Mouse (Mus musculus) inflammation-experienced regulatory T-cells, adult 6 months (primary cell): ENCODE measurements around the gene Nos3. TPM values are rescaled to one million over a fixed set of nuclear protein-coding genes. Genes with fewer than 3 reads are reported as not detected.
"Not testable (repeated sequence)": the region's sequence is repeated elsewhere in the genome, so short reads cannot be mapped to it uniquely, and the experiment has no call there.

Experiments
- ATAC-seq: one replicate; pipeline ENCODE4 v1.8.0; 2017
- polyA plus RNA-seq, 3 experiments: library from polyadenylated mRNA; unstranded; fragments of 100-300 nt; shearing (Covaris generic); gene quantifications; one replicate each; pipeline ENCODE4 v1.2.1; 2017

Gene Nos3
- polyA plus RNA-seq, 3 experiments from 2014 or later: 0.08 to 0.17 TPM; not detected in 1

- no peak for ATAC-seq
Observed at GRCm38 (mm10) chr5:24379501-24379900, 14.9 kb downstream of the Nos3 start.

- no peak for ATAC-seq
Observed at GRCm38 (mm10) chr5:24380499-24380898, 15.9 kb downstream of the Nos3 start.

- no peak for ATAC-seq
Observed at GRCm38 (mm10) chr5:24381486-24381885, 16.9 kb downstream of the Nos3 start.

DNA sequence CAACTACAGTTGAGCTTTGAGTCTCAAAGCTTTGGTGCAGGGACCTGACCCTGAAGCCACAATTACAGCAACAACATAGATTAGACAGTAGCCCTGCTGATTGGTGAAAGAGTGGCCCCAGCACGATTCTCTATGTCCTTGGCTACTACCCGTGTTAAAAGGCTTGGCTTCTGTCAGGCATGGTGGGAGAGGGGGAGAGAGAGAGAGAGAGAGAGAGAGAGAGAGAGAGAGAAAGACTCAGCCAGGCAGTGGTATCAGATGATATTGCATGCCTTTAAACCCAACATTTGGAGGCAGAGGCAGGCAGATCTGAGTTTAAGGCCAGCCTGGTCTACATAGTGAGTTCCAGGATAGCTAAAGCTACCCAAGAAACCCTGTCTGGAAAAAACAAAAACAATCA lies 17.4 kb downstream of the Nos3 start:
- ATAC-seq: no peak

- peak; percentile 82 for ATAC-seq
Observed at GRCm38 (mm10) chr5:24383026-24383859, 18.6 kb downstream of the Nos3 start.

DNA sequence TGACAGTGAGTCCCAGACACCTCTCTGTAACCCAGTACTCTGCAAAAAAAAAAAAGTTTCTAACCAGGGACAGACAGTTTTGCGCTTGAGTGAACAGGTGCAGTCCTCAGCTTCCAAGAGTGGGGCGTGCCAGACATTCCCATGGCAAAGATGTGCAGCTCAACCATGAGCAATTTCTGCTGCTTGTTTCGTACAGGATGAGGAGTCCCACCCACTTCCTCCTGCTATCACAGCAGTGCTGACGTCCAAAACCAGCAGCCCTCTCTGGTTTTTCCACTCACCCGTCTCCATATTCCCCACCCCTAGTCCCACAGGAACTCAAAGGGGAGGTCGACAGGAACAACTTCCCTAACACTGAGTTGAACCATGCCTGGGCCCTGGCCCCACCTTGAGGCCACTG lies 19.8 kb downstream of the Nos3 start:
- ATAC-seq: peak; percentile 27

DNA sequence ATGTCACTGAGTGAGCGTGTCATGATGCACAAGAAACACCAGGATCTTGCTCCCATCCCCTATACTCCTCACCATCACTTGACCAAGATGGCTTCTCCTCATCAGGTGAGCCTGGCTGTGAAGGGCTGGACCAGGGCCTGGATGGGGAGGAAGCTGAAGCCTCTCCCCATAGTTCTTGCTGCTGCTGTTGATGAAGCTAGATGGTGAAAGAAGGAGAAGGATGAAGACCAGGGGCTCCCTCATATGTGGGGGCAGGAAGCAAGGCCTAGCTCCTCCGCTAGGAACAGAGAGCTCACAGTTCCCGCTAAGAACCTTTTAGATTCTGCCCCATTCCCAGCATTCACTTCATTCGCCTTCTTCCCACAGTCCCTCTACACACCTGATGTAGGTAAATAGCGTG lies 20.8 kb downstream of the Nos3 start:
- no peak for ATAC-seq

DNA sequence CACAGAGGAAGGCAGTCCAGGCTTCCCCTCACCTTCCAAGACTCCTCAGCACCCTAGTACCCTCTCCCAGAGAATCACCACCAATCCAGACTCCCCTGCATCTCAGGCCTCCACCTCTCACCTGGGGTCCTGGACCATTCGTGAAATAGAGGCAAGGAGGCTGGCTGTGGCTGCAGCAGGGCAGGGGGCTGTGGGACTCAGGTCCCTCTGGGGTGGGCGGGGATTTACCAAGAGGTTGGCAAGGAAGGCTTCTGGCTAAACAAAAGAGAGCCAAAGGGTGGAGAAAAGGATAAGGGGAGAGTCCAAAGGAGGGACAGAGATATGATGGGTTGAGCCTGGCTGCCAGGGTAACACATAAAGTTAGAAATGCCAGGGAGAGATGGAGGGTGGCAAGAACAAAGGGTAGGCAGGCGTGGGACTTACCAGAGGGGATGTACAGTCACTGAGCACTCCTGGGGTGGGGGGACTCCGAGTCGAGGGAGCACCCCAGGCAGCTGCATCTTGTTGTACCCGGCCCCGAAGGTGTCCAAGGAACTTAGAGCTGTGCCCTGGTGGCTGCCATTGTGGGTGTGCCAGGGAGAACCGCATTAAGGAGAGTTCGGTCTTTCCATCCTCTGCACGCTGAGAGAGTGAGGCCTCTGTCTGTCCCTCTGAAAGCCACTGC lies 21.4 kb downstream of the Nos3 start:
- no peak for ATAC-seq

DNA sequence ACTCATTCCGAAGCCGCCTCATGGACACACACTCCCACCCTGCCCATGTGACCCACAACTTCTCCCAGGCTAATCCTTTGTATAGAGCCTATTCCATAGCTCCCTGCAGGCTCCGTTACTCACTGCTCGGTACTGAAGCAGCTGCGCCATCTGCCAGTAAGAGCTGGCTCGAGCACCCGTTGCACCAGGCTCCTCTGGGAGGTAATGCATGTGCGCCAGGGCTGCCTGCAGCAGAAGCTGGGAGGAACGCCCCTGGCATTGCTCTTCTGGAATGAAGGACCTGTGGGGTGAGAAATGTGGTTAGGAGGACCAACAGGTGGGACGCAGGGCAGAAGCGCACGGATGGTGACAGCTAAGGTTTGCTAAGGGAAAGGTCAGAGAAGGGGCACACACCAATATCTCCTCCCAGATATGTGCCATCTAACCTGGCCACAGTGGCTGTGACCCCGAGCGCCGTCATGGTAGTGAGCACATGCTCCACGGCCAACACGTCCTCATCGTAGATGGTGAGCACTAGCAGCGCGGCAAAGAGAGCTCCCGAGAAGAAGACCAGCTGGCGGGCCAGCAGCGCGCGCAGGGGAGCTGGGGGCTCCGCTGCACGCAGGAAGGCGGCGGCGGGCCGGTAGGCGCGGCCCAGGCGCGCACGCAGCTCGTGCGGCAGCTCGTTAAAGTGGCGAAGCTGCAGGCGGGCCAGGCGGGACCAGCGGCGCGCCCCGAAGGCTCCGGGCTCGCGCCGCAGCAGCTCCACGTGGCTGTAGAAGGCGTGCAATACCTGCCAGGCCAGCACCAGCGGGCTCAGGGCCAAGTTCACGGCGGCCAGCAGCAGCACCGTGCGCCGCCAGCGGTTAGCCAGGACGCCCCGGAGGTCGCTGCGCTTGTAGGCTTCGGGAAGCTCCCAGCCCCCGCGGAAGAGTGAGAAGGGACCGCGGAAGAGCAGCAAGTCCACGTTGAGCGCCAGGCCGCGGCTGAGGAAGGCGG lies 22.9 kb downstream of the Nos3 start:
- ATAC-seq: peak; percentile 17

GRCm38 (mm10) chr5:24388246-24388915 lies 23.8 kb downstream of the Nos3 start:
- ATAC-seq: no peak

DNA sequence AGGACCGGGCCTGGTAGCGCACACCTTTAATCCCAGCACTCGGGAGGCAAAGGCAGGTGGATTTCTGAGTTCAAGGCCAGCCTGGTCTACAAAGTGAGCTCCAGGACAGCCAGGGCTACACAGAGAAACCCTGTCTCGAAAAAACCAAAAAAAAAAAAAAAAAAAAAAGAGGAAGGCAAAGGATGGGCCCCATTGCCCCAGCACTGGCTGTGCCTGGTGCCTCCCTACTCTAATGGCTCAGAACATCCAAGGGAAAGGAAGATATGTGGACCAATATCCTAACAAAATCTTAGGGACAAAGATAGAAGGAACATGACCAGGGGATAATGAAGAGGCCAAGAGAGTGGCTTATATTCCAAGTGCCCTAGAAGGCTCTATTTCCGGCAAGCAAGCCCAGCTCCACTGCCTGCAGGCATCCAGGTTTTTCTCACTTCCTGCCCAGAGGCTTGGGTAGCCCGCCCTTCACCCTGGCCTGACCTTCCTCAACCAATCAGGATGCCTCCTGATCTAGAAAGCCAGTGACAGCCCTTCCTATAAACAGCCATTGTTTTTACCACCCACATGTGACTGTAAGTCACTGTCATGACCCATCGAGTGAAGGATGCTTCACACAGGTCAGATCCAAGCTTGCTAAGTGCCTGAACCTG lies 24.5 kb downstream of the Nos3 start:
- peak; percentile 42 for ATAC-seq

DNA sequence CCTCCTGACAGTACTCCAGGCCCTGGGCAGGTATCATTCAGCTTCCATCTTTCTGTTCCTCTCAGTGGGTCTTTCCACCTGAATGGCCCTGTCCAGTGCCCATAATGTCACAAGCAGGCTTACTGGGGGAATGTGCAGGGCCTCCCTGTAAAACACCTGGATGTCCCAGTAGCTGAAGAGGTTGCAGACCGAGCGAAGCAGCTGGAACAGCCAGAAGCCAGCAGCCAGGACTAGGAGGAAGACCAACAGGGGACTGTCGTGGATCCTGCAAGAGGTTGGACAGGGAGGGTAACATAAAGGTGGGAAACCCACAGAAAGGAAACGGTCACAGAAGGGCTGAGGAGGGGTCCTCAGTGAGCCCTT lies 25.0 kb downstream of the Nos3 start:
- ATAC-seq: no peak

GRCm38 (mm10) chr5:24391864-24392263 lies 27.3 kb downstream of the Nos3 start, which contains the start of gene Atg9b:
Gene Atg9b (minus strand): TSS chr5:24392143.
- no peak for ATAC-seq

DNA sequence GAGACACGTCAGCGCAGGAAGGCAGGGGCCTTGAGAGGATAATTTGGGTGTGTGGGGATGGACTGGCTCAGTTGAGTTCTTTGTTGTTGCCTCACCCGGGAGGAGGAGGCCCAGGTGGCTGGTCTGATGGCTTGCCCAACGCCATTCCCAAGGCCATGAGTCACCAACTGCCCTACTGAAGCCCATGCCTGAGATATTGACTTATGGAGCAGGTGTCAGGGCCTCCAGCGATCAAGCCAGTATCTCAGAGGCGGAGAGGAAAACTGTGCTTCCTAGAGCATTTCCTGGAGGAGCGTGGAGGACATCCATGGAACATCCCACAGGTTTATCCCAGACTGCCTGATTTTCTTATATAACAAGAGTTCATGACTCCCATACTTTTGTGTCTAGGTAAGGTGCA lies 28.1 kb downstream of the Nos3 start:
- ATAC-seq: no peak

- peak; percentile 58 for ATAC-seq
Observed at GRCm38 (mm10) chr5:24393392-24393997, 28.9 kb downstream of the Nos3 start, which contains the start of gene Abcb8. Gene Abcb8 (plus strand): TSS chr5:24393663.

GRCm38 (mm10) chr5:24394165-24394894 lies 29.7 kb downstream of the Nos3 start:
- ATAC-seq: peak; percentile 86

GRCm38 (mm10) chr5:24396254-24396653 lies 31.6 kb downstream of the Nos3 start:
- ATAC-seq: not testable (repeated sequence)

GRCm38 (mm10) chr5:24399686-24400085 lies 35.1 kb downstream of the Nos3 start:
- no peak for ATAC-seq

GRCm38 (mm10) chr5:24400362-24400761 lies 35.8 kb downstream of the Nos3 start:
- no peak for ATAC-seq

DNA sequence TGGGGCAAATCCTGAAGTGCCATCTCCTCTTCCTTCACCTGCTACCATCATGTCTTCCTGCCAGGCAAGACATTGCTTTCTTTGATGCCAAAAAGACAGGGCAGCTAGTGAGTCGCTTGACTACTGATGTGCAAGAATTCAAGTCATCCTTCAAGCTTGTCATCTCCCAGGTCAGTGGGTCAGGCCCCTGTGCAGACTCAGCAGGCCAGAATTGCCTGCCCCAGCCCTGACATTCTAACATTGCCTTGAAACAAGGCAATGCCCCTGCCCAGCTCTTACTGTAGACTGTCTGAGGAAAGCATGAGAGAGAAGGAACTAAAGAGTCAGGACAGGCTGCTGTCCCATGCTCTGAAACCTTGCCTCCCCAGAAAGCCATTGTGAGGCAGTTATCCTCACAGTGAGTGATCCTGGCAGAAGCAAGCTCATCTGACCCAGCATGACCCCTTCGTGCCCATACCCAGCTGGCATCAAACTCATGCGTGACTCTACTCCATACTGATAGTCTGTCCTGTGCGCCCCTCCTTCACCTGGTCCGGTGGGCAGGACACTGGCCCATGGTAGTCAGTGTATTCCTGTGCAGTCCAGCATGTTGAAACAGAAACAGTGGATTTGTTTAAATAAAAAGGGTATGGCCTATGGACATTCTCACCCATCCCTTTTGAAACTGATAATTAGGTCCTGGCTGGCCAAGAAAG lies 36.4 kb downstream of the Nos3 start:
- no peak for ATAC-seq
